Mouse (Mus musculus): ENCODE data around the gene Ppp6r2.

DNA sequence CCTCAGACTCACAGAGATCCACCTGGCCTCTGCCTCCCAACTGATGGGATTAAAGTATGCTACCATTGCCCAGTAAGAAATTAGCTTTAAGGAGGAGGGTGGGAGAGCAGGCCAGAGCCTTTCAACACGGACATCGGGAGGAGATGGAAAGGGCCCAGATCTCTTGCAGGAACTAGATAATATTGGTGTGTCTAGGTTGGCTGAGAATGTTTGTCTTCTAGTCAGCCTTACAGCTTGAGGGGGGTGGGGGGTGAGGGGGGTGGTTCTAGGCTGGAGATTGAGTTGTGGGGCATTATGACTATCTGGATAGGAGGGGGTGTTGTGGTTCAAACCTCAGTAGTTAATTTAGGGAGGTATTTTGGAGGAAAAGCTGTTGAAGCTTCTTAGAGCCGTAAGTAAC lies 2.2 kb downstream of the Ppp6r2 start:
- TF ChIP-seq CTCF (IDR thresholded peaks at IDR 0.05; ENCODE audit: borderline replicate concordance, control insufficient read depth, extremely low read depth, insufficient read depth, low read length, poor library complexity), result no peak
- no peak for TF ChIP-seq POLR2A (IDR thresholded peaks at IDR 0.05; ENCODE audit: control insufficient read depth, extremely low read depth, insufficient read depth, low read length, poor library complexity)

Data from thymus, adult 2 months (tissue).